Mouse (Mus musculus) heart, adult 2 months (tissue): ENCODE results near the gene Gtf2h2. TPM values are rescaled to one million over a fixed set of nuclear protein-coding genes. Genes with fewer than 3 reads are reported as not detected.

Source experiments
- DNase-seq, 2 experiments: peaks; one replicate each; pipeline ENCODE4 v3.0.0; 2021
- H3K27ac ChIP-seq: fragments of 200-600 bp; 2 replicates; pipeline ENCODE4 v1.8.1; 2022
- H3K27me3 ChIP-seq: fragments of 200-500 bp; 2 replicates; pipeline ENCODE4 v1.6.1; 2012; ENCODE audit warnings: mild to moderate bottlenecking, low read length, inconsistent platforms, mixed read lengths; ENCODE audit not compliant: control insufficient read depth, insufficient read depth
- H3K36me3 ChIP-seq: fragments of 200-500 bp; 2 replicates; pipeline ENCODE4 v1.6.1; 2012; ENCODE audit warnings: low read length, inconsistent platforms; ENCODE audit not compliant: control insufficient read depth, insufficient read depth
- H3K4me1 ChIP-seq: fragments of 200-500 bp; 2 replicates; pipeline ENCODE4 v1.6.1; 2011; ENCODE audit warnings: low read length; ENCODE audit not compliant: control insufficient read depth, insufficient read depth
- H3K4me3 ChIP-seq: fragments of 200-600 bp; 2 replicates; pipeline ENCODE4 v1.8.1; 2022
- H3K79me2 ChIP-seq: fragments of 200-500 bp; replicated peaks from 2 replicates; pipeline ENCODE4 v1.6.1; 2012; ENCODE audit warnings: mild to moderate bottlenecking, inconsistent platforms, low read length, moderate library complexity, mixed read lengths; ENCODE audit not compliant: control insufficient read depth, insufficient read depth
- H3K9ac ChIP-seq: fragments of 200-500 bp; 2 replicates; pipeline ENCODE4 v1.6.1; 2012; ENCODE audit warnings: low read depth, mild to moderate bottlenecking, control low read depth, inconsistent platforms, low read length, mixed read lengths
- CTCF ChIP-seq: fragments of 200-600 bp; IDR thresholded peaks from 2 replicates; pipeline ENCODE4 v1.8.1; 2022; ENCODE audit warnings: antibody characterized with exemption, mild to moderate bottlenecking, moderate library complexity
- EP300 ChIP-seq: fragments of 200-500 bp; IDR thresholded peaks from 2 replicates; pipeline ENCODE4 v1.6.1; 2011; ENCODE audit warnings: low read depth, low read length, control low read depth; ENCODE audit not compliant: insufficient read depth
- POLR2A ChIP-seq: fragments of 200-500 bp; IDR thresholded peaks from 2 replicates; pipeline ENCODE4 v1.6.1; 2011; ENCODE audit warnings: mild to moderate bottlenecking, low read depth, low read length, control low read depth; ENCODE audit not compliant: insufficient read depth
- WGBS: fragments of 180-500 bp; shearing (Covaris S2); methylation state at CpG from one replicate; pipeline ENCODE4 v1.1.7; 2018; 5-methylcytosine and 5-hydroxymethylcytosine counted together
- intact Hi-C: fragments of 180-260 bp; cut with DNase I; formaldehyde crosslinking; loops from one replicate; pipeline ENCODE4 v1.15.1; 2025
- polyA plus RNA-seq: library from polyadenylated mRNA; depleted of rRNA; stranded (reverse); fragments of >200 nt; gene quantifications from 2 replicates; pipeline ENCODE4 v1.2.3, GENCODE M21; 2012; rRNA removed
- total RNA-seq, 2 experiments: library from RNA; stranded (reverse); gene quantifications; 2 replicates each; pipeline ENCODE4 v1.2.3; 2021

Gtf2h2 gene
- total and polyA plus RNA-seq, 3 experiments = 15.5 to 24.3 (median 21.4) TPM

DNA sequence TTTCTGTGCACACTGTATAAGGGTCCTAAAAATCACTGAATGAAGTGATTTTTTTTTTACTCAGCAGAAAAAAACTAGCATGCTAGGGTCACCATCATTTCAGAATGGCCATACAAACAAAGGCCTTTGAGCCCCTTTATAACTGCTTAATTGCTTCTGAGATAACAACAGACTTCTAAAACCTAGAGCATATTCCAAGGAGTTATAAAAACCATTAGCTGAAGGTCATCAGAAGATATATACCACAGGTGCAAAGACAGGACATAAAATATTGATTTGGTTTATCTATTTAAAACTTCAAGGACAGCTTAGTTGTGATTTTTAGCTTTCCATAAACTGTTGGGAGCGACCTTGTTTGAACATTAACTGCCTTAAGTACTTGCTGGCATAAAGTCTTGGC is 78.0 kb downstream of the Gtf2h2 start:
- no peak overlapping the region for H3K9ac ChIP-seq
- H3K36me3 ChIP-seq = no peaks in the 10 kb centered on the region
- H3K4me1 ChIP-seq = no peaks in the 10 kb centered on the region
- 36% methylated on average over 1 of the region's 1 CpGs for WGBS
- TF ChIP-seq POLR2A (no peak), EP300 (no peak), CTCF (no peak)
- no peaks in the 10 kb centered on the region for H3K79me2 ChIP-seq
- H3K4me3 ChIP-seq = no peak overlapping the region
- no peak overlapping the region for H3K27ac ChIP-seq
- no peak for DNase-seq
- no peaks in the 10 kb centered on the region for H3K27me3 ChIP-seq
- intact Hi-C loops = no loop called here

Other genes with a start within 250 kb of the Gtf2h2 start
- gene Naip5, start 246.3 kb downstream of the Gtf2h2 start, total RNA-seq = under 1 TPM; 0.18 to 0.34 TPM
- gene Naip5, start 246.3 kb downstream of the Gtf2h2 start, polyA plus RNA-seq = 0.50 and 0.72 TPM in 2 replicates
- under 1 TPM; 0.08 to 0.36 TPM for gene Naip6, start 174.9 kb downstream of the Gtf2h2 start, total RNA-seq
- gene Naip6, start 174.9 kb downstream of the Gtf2h2 start, polyA plus RNA-seq = 0.49 and 0.67 TPM in 2 replicates
- under 1 TPM; 0.05 to 0.09 TPM for gene Naip1, start 39.7 kb downstream of the Gtf2h2 start, total RNA-seq
- not detected in 2 replicates for gene Naip1, start 39.7 kb downstream of the Gtf2h2 start, polyA plus RNA-seq
- gene Ocln, start 60.1 kb upstream of the Gtf2h2 start, total RNA-seq = under 1 TPM; 0.43 to 0.76 TPM
- gene Ocln, start 60.1 kb upstream of the Gtf2h2 start, polyA plus RNA-seq = 0.37 and 0.82 TPM in 2 replicates
- under 1 TPM; 0.27 to 0.34 TPM for gene Marveld2, start 124.4 kb upstream of the Gtf2h2 start, total RNA-seq
- 0.50 and 0.66 TPM in 2 replicates for gene Marveld2, start 124.4 kb upstream of the Gtf2h2 start, polyA plus RNA-seq
- 10 to 100 TPM; 55.1 to 65.7 TPM for gene Ak6, start 158.4 kb upstream of the Gtf2h2 start, total RNA-seq
- 49.9 and 92.7 TPM in 2 replicates for gene Ak6, start 158.4 kb upstream of the Gtf2h2 start, polyA plus RNA-seq
- 10 to 100 TPM; 15.0 TPM for gene Rad17, start 158.5 kb upstream of the Gtf2h2 start, total RNA-seq
- 5.6 and 9.5 TPM in 2 replicates for gene Rad17, start 158.5 kb upstream of the Gtf2h2 start, polyA plus RNA-seq
- gene Taf9, start 159.0 kb upstream of the Gtf2h2 start, total RNA-seq = 1 to 10 TPM; 9.8 TPM
- 2.2 and 3.4 TPM in 2 replicates for gene Taf9, start 159.0 kb upstream of the Gtf2h2 start, polyA plus RNA-seq
- gene Ccdc125, start 177.1 kb upstream of the Gtf2h2 start, total RNA-seq = under 1 TPM; 0.32 to 0.39 TPM
- 0.59 and 0.70 TPM in 2 replicates for gene Ccdc125, start 177.1 kb upstream of the Gtf2h2 start, polyA plus RNA-seq
- 10 to 100 TPM; 21.7 to 24.0 TPM for gene Cdk7, start 238.4 kb upstream of the Gtf2h2 start, total RNA-seq
- gene Cdk7, start 238.4 kb upstream of the Gtf2h2 start, polyA plus RNA-seq = 11.2 and 18.2 TPM in 2 replicates